Mouse (Mus musculus): ENCODE measurements around the gene Ppp1r27. TPM values are rescaled to one million over a fixed set of nuclear protein-coding genes. Genes with fewer than 3 reads are reported as not detected.

The Ppp1r27 gene
- polyA plus RNA-seq, 1 experiment: not detected

DNA sequence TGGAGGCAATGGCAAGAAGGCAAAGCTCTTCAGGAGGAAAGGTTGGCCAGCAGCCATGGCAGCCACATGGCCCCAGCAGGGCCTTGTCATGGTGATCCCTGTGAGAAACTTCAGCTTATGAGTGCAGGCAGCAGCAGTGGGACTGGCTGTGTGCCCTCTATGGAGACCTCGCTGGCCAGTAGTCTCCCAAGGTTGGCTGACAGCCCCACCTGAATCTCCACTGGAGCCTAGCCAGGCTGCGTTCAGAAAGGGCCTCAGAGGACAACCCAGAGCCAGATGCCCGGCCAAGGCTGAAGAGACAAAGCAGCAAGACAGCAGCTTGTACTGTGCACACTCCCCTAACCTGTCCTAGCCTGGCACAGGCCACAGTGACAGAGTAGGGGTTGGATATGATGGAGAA is 12.4 kb downstream of the Ppp1r27 start:
- no peak for TF ChIP-seq POLR2A (IDR thresholded peaks at IDR 0.05; ENCODE audit: borderline replicate concordance, insufficient read depth, low read length)
- WGBS: 5% methylated on average over 3 of the region's 3 CpGs
- H3K4me1 ChIP-seq (ENCODE audit: control insufficient read depth, insufficient read depth, low read length): peaks cover 26% of the 10 kb centered on the region
- no peak overlapping the region for H3K27ac ChIP-seq (ENCODE audit: insufficient read depth, low read length)
- H3K4me3 ChIP-seq (replicated peaks; ENCODE audit: insufficient read depth, low read depth, low read length): no peak overlapping the region
- H3K27me3 ChIP-seq (ENCODE audit: control insufficient read depth, insufficient read depth, low read length): no peaks in the 10 kb centered on the region
- peak; percentile 86 to 90 for DNase-seq

DNA sequence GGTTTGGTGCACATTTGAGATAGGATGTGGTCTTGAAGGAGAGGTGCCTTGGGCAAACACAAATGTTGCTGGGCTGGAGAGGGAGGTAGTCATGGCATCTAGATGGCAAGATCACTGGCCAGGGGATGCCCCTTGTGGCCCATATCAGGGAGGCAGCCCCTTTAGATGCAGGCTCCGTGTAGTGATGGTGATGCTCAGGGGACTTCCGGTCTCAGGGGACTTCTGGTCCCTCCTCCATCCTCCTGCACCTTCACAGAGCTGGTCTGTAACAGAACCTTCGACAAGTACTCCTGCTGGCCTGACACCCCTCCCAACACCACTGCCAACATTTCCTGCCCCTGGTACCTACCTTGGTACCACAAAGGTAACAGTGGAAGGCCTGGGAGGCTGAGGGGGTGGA is 15.1 kb downstream of the Ppp1r27 start:
- Histone ChIP-seq H3K27me3 (ENCODE audit: control insufficient read depth, insufficient read depth, low read length) (no peaks in the 10 kb centered on the region; the same call in 1 of the 2 replicates), H3K4me3 (replicated peaks; ENCODE audit: insufficient read depth, low read depth, low read length) (no peak overlapping the region), H3K27ac (ENCODE audit: insufficient read depth, low read length) (no peak overlapping the region), H3K4me1 (ENCODE audit: control insufficient read depth, insufficient read depth, low read length) (peaks cover 30% of the 10 kb centered on the region)
- 83% methylated on average over 3 of the region's 3 CpGs for WGBS
- no peak for DNase-seq
- TF ChIP-seq CTCF (IDR thresholded peaks at IDR 0.05; ENCODE audit: borderline replicate concordance, insufficient read depth, low read depth, low read length): no peak
- no peak for TF ChIP-seq POLR2A (IDR thresholded peaks at IDR 0.05; ENCODE audit: borderline replicate concordance, insufficient read depth, low read length)

DNA sequence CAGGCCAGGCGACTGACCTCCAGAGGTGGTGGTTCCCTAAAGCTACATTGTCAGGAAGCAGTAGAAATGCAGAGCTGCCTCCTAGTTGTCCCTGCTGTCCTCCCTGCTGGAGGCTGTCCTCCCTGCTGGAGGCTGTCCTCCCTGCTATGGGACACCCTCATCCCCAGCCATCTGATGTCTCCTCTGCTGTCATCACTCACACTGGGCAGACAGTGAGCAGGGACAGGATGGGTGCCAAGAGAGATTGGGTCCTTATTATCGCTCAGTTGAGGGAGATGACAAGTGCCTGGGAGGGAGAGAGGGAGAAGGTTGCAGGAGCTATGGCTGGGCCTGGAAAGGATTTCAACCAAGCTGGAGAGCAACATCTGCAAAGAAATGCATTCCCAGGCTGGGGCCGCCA is 15.8 kb downstream of the Ppp1r27 start:
- WGBS: 79% methylated on average over 3 of the region's 3 CpGs
- TF ChIP-seq POLR2A (IDR thresholded peaks at IDR 0.05; ENCODE audit: borderline replicate concordance, insufficient read depth, low read length) (no peak), CTCF (IDR thresholded peaks at IDR 0.05; ENCODE audit: borderline replicate concordance, insufficient read depth, low read depth, low read length) (no peak)
- Histone ChIP-seq H3K27ac (ENCODE audit: insufficient read depth, low read length) (no peak overlapping the region), H3K27me3 (ENCODE audit: control insufficient read depth, insufficient read depth, low read length) (peaks cover 4% of the 10 kb centered on the region; the same call in 1 of the 2 replicates), H3K4me3 (replicated peaks; ENCODE audit: insufficient read depth, low read depth, low read length) (no peak overlapping the region), H3K4me1 (ENCODE audit: control insufficient read depth, insufficient read depth, low read length) (peaks cover 29% of the 10 kb centered on the region)
- no peak for DNase-seq

DNA sequence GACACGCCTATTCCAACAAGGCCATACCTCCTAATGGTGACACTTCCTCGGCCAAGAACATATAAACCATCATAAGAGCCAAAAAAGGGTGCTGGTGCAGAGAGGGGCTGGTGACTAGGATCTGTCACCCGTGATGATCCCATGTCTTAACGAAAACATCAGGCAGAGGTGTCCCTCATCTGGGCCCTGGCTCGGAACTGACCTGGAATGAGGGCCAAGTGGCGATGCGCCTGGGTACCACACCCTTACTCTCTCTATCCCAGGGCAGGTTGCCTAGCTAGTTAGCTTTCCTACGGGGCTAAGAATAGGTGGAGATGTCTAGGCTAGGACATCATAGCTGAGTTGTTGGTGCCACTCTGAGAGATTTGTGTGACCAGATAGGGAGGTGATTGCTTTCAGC is 16.8 kb downstream of the Ppp1r27 start:
- no peak for DNase-seq
- Histone ChIP-seq H3K27me3 (ENCODE audit: control insufficient read depth, insufficient read depth, low read length) (peaks cover 4% of the 10 kb centered on the region; the same call in 1 of the 2 replicates), H3K4me1 (ENCODE audit: control insufficient read depth, insufficient read depth, low read length) (peaks cover 19% of the 10 kb centered on the region), H3K4me3 (replicated peaks; ENCODE audit: insufficient read depth, low read depth, low read length) (no peak overlapping the region), H3K27ac (ENCODE audit: insufficient read depth, low read length) (no peak overlapping the region)
- TF ChIP-seq POLR2A (IDR thresholded peaks at IDR 0.05; ENCODE audit: borderline replicate concordance, insufficient read depth, low read length) (no peak), CTCF (IDR thresholded peaks at IDR 0.05; ENCODE audit: borderline replicate concordance, insufficient read depth, low read depth, low read length) (no peak)
- 92% methylated on average over 8 of the region's 8 CpGs for WGBS

DNA sequence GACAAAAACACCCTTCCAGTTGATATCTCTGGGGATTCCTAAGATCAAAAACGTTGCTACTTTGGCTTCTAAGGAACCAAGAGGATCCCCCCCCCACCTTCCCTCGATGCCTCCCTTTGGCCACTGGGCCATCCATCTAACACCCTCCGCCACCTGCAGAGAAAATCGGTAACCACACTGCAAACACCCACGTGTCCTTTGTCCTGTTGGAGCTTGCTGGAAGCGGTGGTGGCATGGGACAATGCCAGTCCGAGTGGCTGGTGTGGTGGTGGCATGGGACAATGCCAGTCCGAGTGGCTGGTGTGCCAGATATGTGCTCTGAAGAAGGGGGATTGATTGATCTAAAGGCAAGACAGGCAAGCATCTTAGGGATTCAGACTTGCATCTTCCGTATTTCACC is 19.3 kb downstream of the Ppp1r27 start:
- TF ChIP-seq POLR2A (IDR thresholded peaks at IDR 0.05; ENCODE audit: borderline replicate concordance, insufficient read depth, low read length): no peak
- TF ChIP-seq CTCF (IDR thresholded peaks at IDR 0.05; ENCODE audit: borderline replicate concordance, insufficient read depth, low read depth, low read length): no peak
- 21% methylated on average over 9 of the region's 9 CpGs for WGBS
- no peak for DNase-seq
- Histone ChIP-seq H3K27ac (ENCODE audit: insufficient read depth, low read length) (no peak overlapping the region), H3K4me3 (replicated peaks; ENCODE audit: insufficient read depth, low read depth, low read length) (no peak overlapping the region), H3K4me1 (ENCODE audit: control insufficient read depth, insufficient read depth, low read length) (peaks cover 6% of the 10 kb centered on the region), H3K27me3 (ENCODE audit: control insufficient read depth, insufficient read depth, low read length) (peaks cover 4% of the 10 kb centered on the region; the same call in 1 of the 2 replicates)

DNA sequence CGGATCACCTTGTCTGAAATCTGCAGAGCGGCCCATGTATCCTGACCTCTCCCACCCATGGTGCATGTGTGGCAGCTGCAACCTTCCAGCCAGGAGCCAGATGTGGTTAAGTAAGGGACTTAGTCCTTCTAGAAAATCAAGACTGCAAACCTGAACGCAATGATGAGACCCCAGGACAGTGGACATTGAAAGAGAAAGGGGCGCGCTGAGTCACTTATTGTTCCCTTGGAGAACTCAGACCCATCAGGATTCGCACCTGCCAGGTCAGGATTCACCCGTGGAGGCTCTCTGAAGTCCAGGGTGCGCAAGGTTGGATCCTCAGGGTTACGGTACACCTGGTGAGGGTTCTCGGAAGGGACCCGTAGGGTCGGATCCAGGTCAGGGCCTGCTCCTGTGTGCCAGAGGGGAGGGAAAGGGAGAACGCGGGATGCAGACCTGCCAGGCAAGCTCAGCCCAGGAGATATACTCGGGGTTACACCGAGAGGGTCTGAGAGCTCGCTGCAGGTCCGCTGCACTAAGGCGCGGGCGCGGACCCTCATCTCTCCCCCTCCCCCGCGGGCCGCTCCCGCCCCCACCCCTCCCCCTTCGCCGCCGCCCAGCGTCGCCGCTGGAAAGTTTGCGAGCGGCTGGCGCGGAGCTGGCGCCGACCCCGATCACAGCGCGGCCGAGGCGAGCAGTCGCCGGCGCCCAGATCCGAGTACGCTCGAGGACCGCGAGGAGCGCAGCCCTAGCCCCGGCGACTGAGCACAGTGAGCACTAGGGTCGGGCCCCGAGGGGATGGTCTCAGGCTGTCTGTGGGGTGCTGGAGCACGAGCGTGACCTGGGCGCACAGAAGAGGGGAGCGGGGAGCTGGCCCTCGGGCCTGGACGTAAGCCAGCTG is 20.6 kb downstream of the Ppp1r27 start, which contains the start of gene Gcgr:
Gene Gcgr (plus strand): TSS at position 615 of the 880 bp plus-strand sequence.
- Histone ChIP-seq H3K4me1 (ENCODE audit: control insufficient read depth, insufficient read depth, low read length) (peaks cover 6% of the 10 kb centered on the region), H3K4me3 (replicated peaks; ENCODE audit: insufficient read depth, low read depth, low read length) (no peak within 1 kb of the TSS), H3K27ac (ENCODE audit: insufficient read depth, low read length) (no peak within 1 kb of the TSS), H3K27me3 (ENCODE audit: control insufficient read depth, insufficient read depth, low read length) (peaks cover 4% of the 10 kb centered on the region; the same call in 1 of the 2 replicates)
- 12% methylated on average over 59 of the region's 62 CpGs for WGBS
- no peak for TF ChIP-seq POLR2A (IDR thresholded peaks at IDR 0.05; ENCODE audit: borderline replicate concordance, insufficient read depth, low read length)
- no peak for TF ChIP-seq CTCF (IDR thresholded peaks at IDR 0.05; ENCODE audit: borderline replicate concordance, insufficient read depth, low read depth, low read length)
- no peak for DNase-seq

DNA sequence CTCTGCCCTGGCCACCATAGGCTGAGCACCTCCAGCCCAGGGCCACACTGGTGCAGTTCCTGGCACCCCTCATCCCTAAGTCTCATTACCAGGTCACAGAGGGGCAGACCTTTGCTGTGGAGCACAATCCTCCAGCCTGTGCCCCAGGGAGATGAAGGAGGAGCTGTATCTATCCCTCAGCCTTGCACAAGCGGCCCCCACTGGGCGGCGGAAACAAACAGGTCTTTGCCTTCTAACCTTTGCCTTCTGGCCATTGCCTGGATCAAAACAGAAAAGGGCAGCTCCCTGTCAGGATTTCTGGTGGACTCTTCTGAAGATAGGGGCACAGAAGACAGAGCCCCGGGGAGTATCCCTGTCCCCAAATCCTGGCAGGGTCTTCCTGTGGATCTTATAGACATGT is 22.0 kb downstream of the Ppp1r27 start:
- 69% methylated on average over 4 of the region's 4 CpGs for WGBS
- Histone ChIP-seq H3K27me3 (ENCODE audit: control insufficient read depth, insufficient read depth, low read length) (peaks cover 4% of the 10 kb centered on the region; the same call in 1 of the 2 replicates), H3K4me3 (replicated peaks; ENCODE audit: insufficient read depth, low read depth, low read length) (no peak overlapping the region)

More for the DNA sequence above, 22.0 kb downstream of the Ppp1r27 start:
- Histone ChIP-seq H3K4me1 (ENCODE audit: control insufficient read depth, insufficient read depth, low read length) (peaks cover 6% of the 10 kb centered on the region), H3K27ac (ENCODE audit: insufficient read depth, low read length) (no peak overlapping the region)
- no peak for TF ChIP-seq CTCF (IDR thresholded peaks at IDR 0.05; ENCODE audit: borderline replicate concordance, insufficient read depth, low read depth, low read length)
- no peak for DNase-seq
